Mouse (Mus musculus): ENCODE results near the gene Lonrf2. TPM values are rescaled to one million over a fixed set of nuclear protein-coding genes. Genes with fewer than 3 reads are reported as not detected.

Gene Lonrf2
- total and polyA plus RNA-seq, 2 experiments from 2014 or later, result 28.8 to 155 TPM

- no peak for ATAC-seq (ENCODE audit: low FRiP score)
- H3K9ac ChIP-seq (replicated peaks; ENCODE audit: low read length, poor library complexity, severe bottlenecking), result no peak overlapping the region
- H3K9me3 ChIP-seq (ENCODE audit: low read length), result no peaks in the 10 kb centered on the region
- 98% methylated on average over 4 of the region's 4 CpGs for WGBS
- no peak for TF ChIP-seq CTCF (IDR thresholded peaks at IDR 0.05)
- H3K4me1 ChIP-seq (ENCODE audit: insufficient read depth, low read length), result no peaks in the 10 kb centered on the region
- DNase-seq (ENCODE audit: low spot score), result no peak
- H3K27ac ChIP-seq (ENCODE audit: low read depth, low read length), result no peak overlapping the region
- no peak overlapping the region for H3K4me2 ChIP-seq (ENCODE audit: low read depth, low read length, poor library complexity, severe bottlenecking)
- H3K36me3 ChIP-seq (ENCODE audit: insufficient read depth, low read length), result peaks cover 58% of the 10 kb centered on the region
- no peak overlapping the region for H3K4me3 ChIP-seq (ENCODE audit: low read depth, low read length)
- H3K27me3 ChIP-seq (ENCODE audit: insufficient read depth, low read length), result no peaks in the 10 kb centered on the region
Observed at GRCm38 (mm10) chr1:38807121-38807520, 29.4 kb downstream of the Lonrf2 start.

GRCm38 (mm10) chr1:38800402-38800801, 36.1 kb downstream of the Lonrf2 start:
- no peak overlapping the region for H3K9ac ChIP-seq (replicated peaks; ENCODE audit: low read length, poor library complexity, severe bottlenecking)
- TF ChIP-seq CTCF (IDR thresholded peaks at IDR 0.05), result no peak
- 79% methylated on average over 7 of the region's 7 CpGs for WGBS
- no peaks in the 10 kb centered on the region for H3K27me3 ChIP-seq (ENCODE audit: insufficient read depth, low read length)
- H3K4me3 ChIP-seq (ENCODE audit: low read depth, low read length), result no peak overlapping the region
- no peaks in the 10 kb centered on the region for H3K9me3 ChIP-seq (ENCODE audit: low read length)
- no peak overlapping the region for H3K4me2 ChIP-seq (ENCODE audit: low read depth, low read length, poor library complexity, severe bottlenecking)
- DNase-seq (ENCODE audit: low spot score), result no peak
- H3K36me3 ChIP-seq (ENCODE audit: insufficient read depth, low read length), result peaks cover 59% of the 10 kb centered on the region
- H3K27ac ChIP-seq (ENCODE audit: low read depth, low read length), result no peak overlapping the region
- no peak for ATAC-seq (ENCODE audit: low FRiP score)
- no peaks in the 10 kb centered on the region for H3K4me1 ChIP-seq (ENCODE audit: insufficient read depth, low read length)

- Histone ChIP-seq H3K36me3 (ENCODE audit: insufficient read depth, low read length) (peaks cover 56% of the 10 kb centered on the region), H3K9me3 (ENCODE audit: low read length) (no peaks in the 10 kb centered on the region), H3K4me1 (ENCODE audit: insufficient read depth, low read length) (no peaks in the 10 kb centered on the region), H3K4me2 (ENCODE audit: low read depth, low read length, poor library complexity, severe bottlenecking) (no peak overlapping the region), H3K9ac (replicated peaks; ENCODE audit: low read length, poor library complexity, severe bottlenecking) (no peak overlapping the region), H3K27me3 (ENCODE audit: insufficient read depth, low read length) (no peaks in the 10 kb centered on the region), H3K4me3 (ENCODE audit: low read depth, low read length) (no peak overlapping the region), H3K27ac (ENCODE audit: low read depth, low read length) (no peak overlapping the region)
- peak; percentile 84 for DNase-seq (ENCODE audit: low spot score)
- peak; percentile 59; the same call in 1 of the 2 replicates for ATAC-seq (ENCODE audit: low FRiP score)
- TF ChIP-seq CTCF (IDR thresholded peaks at IDR 0.05), result peak; percentile 91
- 41% methylated on average over 3 of the region's 3 CpGs for WGBS
Observed at GRCm38 (mm10) chr1:38799304-38799703, 37.2 kb downstream of the Lonrf2 start.

DNA sequence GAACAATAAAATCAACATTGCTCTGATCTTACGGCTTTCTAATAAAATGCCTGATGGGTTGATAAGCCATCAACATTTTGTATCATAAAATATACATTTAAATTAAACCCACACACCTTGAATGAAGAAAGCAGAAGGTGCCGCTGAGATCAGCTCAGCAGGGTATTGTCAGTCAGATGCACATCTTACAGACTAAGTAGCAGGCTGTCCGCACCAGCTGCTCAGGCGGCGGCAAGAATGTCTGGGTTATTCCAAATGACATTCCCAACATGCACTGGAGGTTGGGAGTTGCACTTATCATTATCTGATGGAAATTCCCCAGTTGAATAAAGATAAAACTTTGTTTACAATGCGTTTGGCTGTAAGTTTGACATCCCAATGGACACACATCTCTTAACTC, 39.6 kb downstream of the Lonrf2 start:
- H3K9ac ChIP-seq (replicated peaks; ENCODE audit: low read length, poor library complexity, severe bottlenecking), result no peak overlapping the region
- H3K27me3 ChIP-seq (ENCODE audit: insufficient read depth, low read length), result no peaks in the 10 kb centered on the region
- no peaks in the 10 kb centered on the region for H3K4me1 ChIP-seq (ENCODE audit: insufficient read depth, low read length)
- WGBS, result 29% methylated on average over 6 of the region's 6 CpGs
- H3K4me3 ChIP-seq (ENCODE audit: low read depth, low read length), result no peak overlapping the region
- no peak overlapping the region for H3K27ac ChIP-seq (ENCODE audit: low read depth, low read length)
- no peak for TF ChIP-seq CTCF (IDR thresholded peaks at IDR 0.05)
- H3K36me3 ChIP-seq (ENCODE audit: insufficient read depth, low read length), result peaks cover 45% of the 10 kb centered on the region
- no peaks in the 10 kb centered on the region for H3K9me3 ChIP-seq (ENCODE audit: low read length)
- H3K4me2 ChIP-seq (ENCODE audit: low read depth, low read length, poor library complexity, severe bottlenecking), result no peak overlapping the region
- ATAC-seq (ENCODE audit: low FRiP score) (no peak), DNase-seq (ENCODE audit: low spot score) (peak; percentile 40)

DNA sequence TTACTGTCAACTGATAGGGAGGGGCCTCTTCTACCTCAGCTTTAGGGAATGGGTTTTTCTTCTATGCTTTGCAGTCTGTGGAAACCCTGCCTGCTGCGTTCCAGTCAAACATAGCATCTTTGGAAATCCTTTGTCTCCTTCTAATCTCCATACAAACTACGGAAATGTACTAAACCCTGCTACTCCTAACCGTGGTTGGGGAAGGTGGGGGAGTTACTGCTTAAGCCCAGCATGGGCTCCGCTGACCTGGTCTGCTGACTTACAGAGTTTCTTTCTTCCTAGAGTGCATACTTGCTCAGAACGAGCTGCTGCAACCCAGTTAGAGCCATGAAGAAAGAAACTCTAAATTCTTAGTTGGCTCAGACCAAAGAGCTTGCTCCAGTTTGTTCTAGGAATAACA, 41.0 kb downstream of the Lonrf2 start:
- Histone ChIP-seq H3K27me3 (ENCODE audit: insufficient read depth, low read length) (no peaks in the 10 kb centered on the region), H3K36me3 (ENCODE audit: insufficient read depth, low read length) (peaks cover 44% of the 10 kb centered on the region), H3K4me2 (ENCODE audit: low read depth, low read length, poor library complexity, severe bottlenecking) (no peak overlapping the region), H3K4me1 (ENCODE audit: insufficient read depth, low read length) (no peaks in the 10 kb centered on the region), H3K9me3 (ENCODE audit: low read length) (no peaks in the 10 kb centered on the region), H3K27ac (ENCODE audit: low read depth, low read length) (no peak overlapping the region), H3K4me3 (ENCODE audit: low read depth, low read length) (no peak overlapping the region), H3K9ac (replicated peaks; ENCODE audit: low read length, poor library complexity, severe bottlenecking) (no peak overlapping the region)
- DNase-seq (ENCODE audit: low spot score), result no peak
- 22% methylated on average over 5 of the region's 5 CpGs for WGBS
- no peak for ATAC-seq (ENCODE audit: low FRiP score)
- no peak for TF ChIP-seq CTCF (IDR thresholded peaks at IDR 0.05)

DNA sequence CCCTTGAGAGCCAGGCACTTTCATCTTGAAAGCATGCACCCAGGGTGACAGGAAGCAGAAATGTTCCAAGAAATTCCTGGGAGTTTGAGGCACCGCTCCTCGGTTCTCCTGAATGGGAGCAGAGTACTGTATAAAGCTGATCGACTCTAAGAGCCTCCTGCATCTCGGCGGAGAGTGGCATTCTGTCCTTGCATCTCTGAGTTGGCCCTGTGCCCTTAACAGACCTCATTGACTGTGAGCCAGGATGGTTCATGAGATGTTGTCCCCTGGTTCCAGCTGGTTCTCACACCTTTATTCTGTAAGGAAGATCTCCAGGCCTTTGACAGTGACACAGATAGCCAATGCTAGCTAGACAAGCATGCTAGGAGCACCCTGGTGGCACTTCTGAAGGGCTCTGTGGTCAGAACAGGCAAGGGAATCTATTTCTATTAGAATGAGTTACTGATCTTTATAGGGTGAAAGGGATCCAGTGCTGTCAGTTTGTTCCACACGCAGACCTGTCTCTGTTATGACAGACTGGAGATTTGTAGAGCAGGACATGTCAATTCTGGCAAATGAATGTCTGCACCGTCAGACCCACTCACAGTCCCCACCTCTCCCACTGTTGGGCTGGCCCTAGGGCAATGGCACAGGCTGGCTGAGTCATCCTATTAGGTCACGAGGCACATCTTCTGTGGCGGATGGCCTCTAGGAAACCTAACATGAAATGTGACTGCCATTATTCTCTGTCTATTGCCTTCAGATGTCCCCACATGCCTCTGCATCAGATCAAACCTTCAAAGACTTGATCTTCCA, 45.3 kb downstream of the Lonrf2 start:
- TF ChIP-seq CTCF (IDR thresholded peaks at IDR 0.05), result no peak

More for the DNA sequence above, 45.3 kb downstream of the Lonrf2 start:
- DNase-seq (ENCODE audit: low spot score), result no peak
- ATAC-seq (ENCODE audit: low FRiP score), result no peak
- Histone ChIP-seq H3K4me3 (ENCODE audit: low read depth, low read length) (no peak overlapping the region), H3K4me1 (ENCODE audit: insufficient read depth, low read length) (no peaks in the 10 kb centered on the region), H3K9me3 (ENCODE audit: low read length) (no peaks in the 10 kb centered on the region), H3K4me2 (ENCODE audit: low read depth, low read length, poor library complexity, severe bottlenecking) (no peak overlapping the region), H3K36me3 (ENCODE audit: insufficient read depth, low read length) (peaks cover 22% of the 10 kb centered on the region), H3K27ac (ENCODE audit: low read depth, low read length) (no peak overlapping the region), H3K9ac (replicated peaks; ENCODE audit: low read length, poor library complexity, severe bottlenecking) (no peak overlapping the region), H3K27me3 (ENCODE audit: insufficient read depth, low read length) (no peaks in the 10 kb centered on the region)
- WGBS, result 85% methylated on average over 9 of the region's 9 CpGs
